Mouse (Mus musculus) retina, embryonic 14.5 days (tissue): Measurements from ENCODE around the gene Olfr718-ps1.

Source experiments
- DNase-seq: peaks from one replicate; pipeline ENCODE4 v3.0.0-alpha.2; 2015; ENCODE audit warnings: low spot score

The Olfr718-ps1 gene

GRCm38 (mm10) chr5:143127837-143128236 lies 19.5 kb downstream of the Olfr718-ps1 start:
- DNase-seq: no peak

GRCm38 (mm10) chr5:143126908-143127307 lies 20.5 kb downstream of the Olfr718-ps1 start:
- no peak for DNase-seq

GRCm38 (mm10) chr5:143126089-143126488 lies 21.3 kb downstream of the Olfr718-ps1 start:
- DNase-seq: no peak

- no peak for DNase-seq
Measured at GRCm38 (mm10) chr5:143125601-143126000, 21.8 kb downstream of the Olfr718-ps1 start.

GRCm38 (mm10) chr5:143124805-143125378 lies 22.5 kb downstream of the Olfr718-ps1 start:
- no peak for DNase-seq

GRCm38 (mm10) chr5:143122673-143123072 lies 24.7 kb downstream of the Olfr718-ps1 start:
- DNase-seq: no peak

- no peak for DNase-seq
Measured at GRCm38 (mm10) chr5:143122125-143122524, 25.3 kb downstream of the Olfr718-ps1 start.

GRCm38 (mm10) chr5:143112281-143113246 lies 34.8 kb downstream of the Olfr718-ps1 start, which contains the start of gene Rnf216:
Rnf216 (minus strand) TSS chr5:143112994.
- peak; percentile 97 for DNase-seq

GRCm38 (mm10) chr5:143106842-143107241 lies 40.5 kb downstream of the Olfr718-ps1 start:
- no peak for DNase-seq

- no peak for DNase-seq
Measured at GRCm38 (mm10) chr5:143103231-143103630, 44.1 kb downstream of the Olfr718-ps1 start.

- DNase-seq: no peak
Measured at GRCm38 (mm10) chr5:143101626-143102025, 45.8 kb downstream of the Olfr718-ps1 start.

- DNase-seq: no peak
Measured at GRCm38 (mm10) chr5:143095256-143095655, 52.1 kb downstream of the Olfr718-ps1 start.

- no peak for DNase-seq
Measured at GRCm38 (mm10) chr5:143092891-143093290, 54.5 kb downstream of the Olfr718-ps1 start.

GRCm38 (mm10) chr5:143084898-143085297 lies 62.5 kb downstream of the Olfr718-ps1 start:
- peak; percentile 60 for DNase-seq
